Mouse (Mus musculus) hindlimb bud, embryonic 11.5 days (tissue): ENCODE results near the gene Sds.

ENCODE experiments used
- DNase-seq: peaks from one replicate; pipeline ENCODE4 v3.0.0-alpha.2; 2012; ENCODE audit warnings: low read depth, low spot score; ENCODE audit errors: extremely low spot score

The Sds gene

DNA sequence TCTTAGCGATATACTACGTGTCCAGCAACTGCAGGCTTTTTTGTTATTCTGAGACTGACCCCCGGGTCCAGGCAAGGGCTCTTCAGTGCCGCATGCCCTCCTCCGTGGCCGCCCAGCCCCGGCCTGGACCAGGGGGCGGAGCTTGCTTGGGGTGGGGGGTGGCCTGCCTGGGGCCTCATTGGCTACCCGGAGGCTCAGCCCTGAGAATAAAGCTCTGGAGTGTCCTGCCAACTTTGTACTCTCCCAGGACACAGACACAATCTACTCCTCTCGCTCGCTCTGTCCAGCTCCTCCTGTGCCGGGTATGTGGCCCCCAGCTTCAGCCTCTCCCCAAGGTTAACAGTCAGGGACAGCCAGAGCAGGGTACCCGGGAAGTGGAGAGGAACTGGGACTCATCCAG is at the start of gene Sds:
TSS of gene Sds (plus strand) at position 231 of the 400 bp plus-strand sequence.
- DNase-seq, result no peak

GRCm38 (mm10) chr5:120426572-120426971 is 49.8 kb upstream of the Sds start:
- DNase-seq, result no peak

GRCm38 (mm10) chr5:120427451-120427938 is 48.8 kb upstream of the Sds start:
- no peak for DNase-seq

- DNase-seq, result no peak
Measured at GRCm38 (mm10) chr5:120428189-120428838, 48.0 kb upstream of the Sds start.

- no peak for DNase-seq
Measured at GRCm38 (mm10) chr5:120428990-120429389, 47.3 kb upstream of the Sds start.

DNA sequence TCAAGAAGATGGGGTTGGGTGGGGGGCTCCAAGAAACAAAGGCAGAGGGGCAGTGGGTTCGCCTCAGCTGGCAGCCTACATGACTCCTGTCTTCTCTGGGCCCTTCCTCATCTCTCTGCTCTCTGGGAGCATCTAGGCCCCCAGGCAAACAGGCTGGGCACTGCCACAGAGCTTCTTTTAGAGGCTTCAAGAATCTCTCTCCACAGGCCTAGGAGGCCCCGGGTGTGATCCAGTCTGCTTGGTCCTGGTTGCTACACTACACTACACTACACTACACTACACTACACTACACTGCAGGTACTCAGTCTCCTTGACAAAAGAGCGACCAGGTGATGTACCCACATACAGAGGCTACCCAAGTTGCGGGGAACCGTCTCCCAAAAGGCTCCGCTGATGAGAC is 46.6 kb upstream of the Sds start:
- no peak for DNase-seq

GRCm38 (mm10) chr5:120431001-120431583 is 45.2 kb upstream of the Sds start:
- no peak for DNase-seq

DNA sequence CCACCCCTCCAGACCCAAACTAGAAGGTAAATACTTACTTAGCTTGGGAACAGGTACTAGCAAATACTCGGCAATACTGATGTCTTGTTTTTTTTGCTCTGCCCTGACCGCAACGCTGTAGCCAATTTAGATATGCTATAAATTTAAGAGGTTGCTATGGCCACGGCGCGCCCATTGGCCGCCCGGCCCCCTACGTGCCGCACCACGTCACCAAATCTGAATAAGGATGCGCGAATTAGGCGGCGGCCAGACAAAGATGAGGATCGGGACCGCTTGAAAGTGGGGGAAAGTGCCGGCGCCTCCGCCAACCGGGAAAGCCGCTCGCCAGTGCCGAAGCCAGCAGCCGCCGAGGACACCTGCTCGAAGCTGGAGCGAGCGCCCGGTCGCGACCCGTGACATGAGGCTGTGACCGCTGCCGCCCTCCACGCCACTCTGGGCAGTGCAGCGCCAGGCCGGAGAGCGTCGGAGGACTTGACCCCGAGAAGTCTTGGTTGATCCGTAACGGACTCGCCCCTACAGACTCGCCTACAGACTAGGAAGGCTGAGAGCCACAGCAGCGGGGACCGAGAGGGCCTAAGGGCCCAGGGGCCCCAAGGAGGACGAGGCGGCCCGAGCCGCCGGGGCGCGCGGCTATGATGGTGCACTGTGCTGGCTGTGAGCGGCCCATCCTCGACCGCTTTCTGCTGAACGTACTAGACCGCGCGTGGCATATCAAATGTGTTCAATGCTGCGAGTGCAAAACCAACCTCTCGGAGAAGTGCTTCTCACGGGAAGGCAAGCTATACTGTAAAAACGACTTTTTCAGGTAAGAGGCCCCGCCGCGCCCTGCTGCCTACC is 44.5 kb upstream of the Sds start, which contains the start of gene Lhx5:
TSS of gene Lhx5 (plus strand) at position 51 of the 837 bp plus-strand sequence.
- DNase-seq, result no peak

GRCm38 (mm10) chr5:120432486-120433015 is 43.8 kb upstream of the Sds start:
- no peak for DNase-seq

DNA sequence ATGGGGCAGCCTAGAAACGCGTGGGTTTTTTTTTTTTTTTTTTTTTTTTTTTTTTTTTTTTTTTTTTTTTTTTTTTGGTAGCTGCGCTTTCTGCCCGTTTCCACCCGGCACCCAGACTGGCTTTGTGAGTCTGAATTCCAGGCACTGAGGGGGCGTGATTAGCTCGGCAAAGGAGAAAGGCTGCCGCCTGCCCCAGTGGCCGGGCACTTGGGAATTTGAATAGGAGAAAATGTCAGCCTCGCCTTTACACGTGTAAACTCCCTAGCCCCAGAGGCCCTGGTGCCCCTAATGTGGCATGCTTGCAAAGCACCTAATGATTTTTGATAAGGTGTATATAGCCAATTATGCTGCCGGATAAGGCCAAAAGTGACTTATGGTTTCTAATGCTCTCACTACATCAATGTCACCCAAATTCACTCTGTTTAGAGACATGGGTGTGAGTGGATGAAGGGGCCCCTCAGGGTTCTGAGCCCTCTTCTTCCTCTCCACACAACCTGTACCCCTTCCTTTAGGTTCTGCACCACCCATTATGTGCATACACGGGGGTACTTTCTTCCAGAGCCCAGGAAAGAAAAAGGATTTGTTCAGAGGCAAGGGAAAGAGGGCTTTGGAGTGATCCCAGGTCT is 43.1 kb upstream of the Sds start:
- DNase-seq, result no peak

GRCm38 (mm10) chr5:120434231-120434735 is 42.0 kb upstream of the Sds start:
- DNase-seq, result no peak

GRCm38 (mm10) chr5:120435006-120435681 is 41.2 kb upstream of the Sds start:
- no peak for DNase-seq

GRCm38 (mm10) chr5:120435731-120436501 is 40.4 kb upstream of the Sds start:
- no peak for DNase-seq

DNA sequence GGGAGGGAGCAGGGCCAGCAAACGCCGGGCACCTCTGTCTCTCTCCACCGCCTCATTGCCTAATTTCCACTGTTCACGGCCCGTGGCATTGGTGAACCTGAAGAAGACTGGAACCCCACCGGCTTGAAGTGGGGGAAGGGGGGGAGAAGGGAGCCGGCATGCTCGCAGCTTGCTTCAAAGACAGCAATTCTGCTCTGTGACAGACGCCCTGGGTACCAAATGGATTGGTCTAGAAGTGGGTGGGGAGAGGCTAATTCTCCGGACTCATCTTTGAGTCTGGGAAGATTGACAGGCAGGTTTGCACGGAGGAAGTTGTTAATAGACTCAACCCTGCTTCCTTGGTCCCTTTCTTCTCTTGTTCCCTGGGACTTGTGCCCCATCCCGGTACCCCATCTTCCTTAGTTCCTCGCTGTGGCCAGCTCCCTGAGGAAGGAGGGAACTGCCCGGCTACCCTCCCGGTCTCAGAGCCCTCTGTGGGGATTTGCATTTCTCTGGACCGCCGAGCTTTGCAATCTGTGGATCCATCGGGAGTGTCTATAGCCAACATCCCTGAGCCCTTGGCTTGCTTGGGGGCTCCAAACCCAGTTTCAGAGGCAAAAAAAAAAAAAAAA is 39.3 kb upstream of the Sds start:
- no peak for DNase-seq

DNA sequence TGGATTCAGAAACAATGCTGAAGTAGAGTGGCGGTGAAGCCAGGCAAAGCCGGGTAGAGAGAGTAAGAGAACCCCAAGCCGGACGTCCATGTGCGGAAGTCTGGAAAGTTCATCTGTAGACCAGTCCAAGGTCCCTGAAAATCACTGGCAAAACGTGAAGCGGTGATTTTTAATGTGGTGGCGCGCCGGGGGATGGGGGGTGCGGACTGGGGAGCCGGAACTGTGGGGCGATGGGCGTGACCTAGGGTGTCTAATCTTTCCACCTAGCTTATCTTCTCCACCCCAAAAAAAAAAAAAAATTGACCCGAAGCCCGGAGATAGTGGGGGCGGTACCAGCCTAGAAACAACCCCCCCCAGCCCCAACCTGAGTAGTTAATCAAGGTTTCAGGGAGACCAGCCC is 38.8 kb upstream of the Sds start:
- DNase-seq, result no peak

GRCm38 (mm10) chr5:120437986-120438385 is 38.3 kb upstream of the Sds start:
- no peak for DNase-seq

- DNase-seq, result no peak
Measured at GRCm38 (mm10) chr5:120438469-120438868, 37.9 kb upstream of the Sds start.

DNA sequence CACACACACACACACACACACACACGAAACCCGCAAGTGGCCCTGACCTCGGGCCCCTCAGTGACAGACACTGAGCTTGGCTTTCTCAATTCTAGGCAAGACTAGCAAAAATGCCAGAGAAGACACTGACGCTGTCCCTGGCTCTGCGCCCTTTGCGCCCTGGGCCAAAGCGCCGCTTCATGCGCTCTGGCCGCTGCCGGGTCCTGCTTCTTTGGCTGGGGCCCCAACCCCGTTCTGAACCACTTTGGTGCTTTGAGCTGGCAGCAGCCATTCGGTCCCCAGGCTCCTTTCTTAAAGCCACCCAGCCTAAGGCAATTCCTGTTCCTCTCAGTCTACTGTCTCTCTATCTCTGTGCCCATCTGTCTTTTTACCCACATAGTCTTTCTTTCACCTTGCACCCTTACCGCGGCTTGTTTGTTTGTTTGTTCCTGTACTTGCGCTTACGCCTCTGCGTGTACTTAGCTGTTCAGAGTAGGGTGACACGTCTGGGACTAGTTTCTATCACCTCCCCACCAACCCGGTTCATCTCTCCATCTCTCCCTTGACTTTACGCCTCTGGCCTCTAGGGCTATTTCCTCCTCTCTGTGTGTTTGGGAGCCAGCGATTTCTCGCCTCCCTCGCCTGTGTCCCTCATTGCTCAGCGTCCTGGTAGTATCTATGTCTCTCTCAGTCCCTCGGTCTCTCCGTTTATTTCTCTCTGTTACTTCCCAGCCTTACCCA is 37.2 kb upstream of the Sds start:
- no peak for DNase-seq
